Mouse (Mus musculus) forebrain, postnatal 0 days (tissue): ENCODE measurements at regions not wholly inside any gene's neighbourhood (a gene's known extent, or its start where the extent isn't known, plus 50 kb on each side); places are given as distances from the start of the nearest gene placed in this dataset.
A peak's percentile ranks its signal among the peaks of the same experiment; 100 is the strongest.

Experiments
- ATAC-seq: fragments of 200-750 bp; cut with Nextera tagmentation; 2 replicates; pipeline ENCODE4 v1.8.0; 2017; ENCODE audit warnings: mild to moderate bottlenecking, moderate library complexity
- DNase-seq: peaks from one replicate; pipeline ENCODE4 v3.0.0-alpha.2; 2015
- H3K27ac ChIP-seq: fragments of 300-500 bp; sonication (generic); 2 replicates; pipeline ENCODE4 v1.5.1; 2014; ENCODE audit warnings: low read depth, mild to moderate bottlenecking, antibody characterized with exemption, low read length, moderate library complexity, mixed read lengths
- H3K27me3 ChIP-seq: fragments of 300-500 bp; sonication (generic); 2 replicates; pipeline ENCODE4 v1.6.1; 2014; ENCODE audit warnings: mild to moderate bottlenecking, low read length, mixed read lengths; ENCODE audit not compliant: insufficient read depth
- H3K36me3 ChIP-seq: fragments of 300-500 bp; sonication (generic); 2 replicates; pipeline ENCODE4 v1.6.1; 2014; ENCODE audit warnings: mild to moderate bottlenecking, moderate library complexity; ENCODE audit not compliant: insufficient read depth
- H3K4me1 ChIP-seq: fragments of 300-500 bp; sonication (generic); 2 replicates; pipeline ENCODE4 v1.6.1; 2014; ENCODE audit warnings: antibody characterized with exemption; ENCODE audit not compliant: insufficient read depth
- H3K4me2 ChIP-seq: fragments of 300-500 bp; sonication (generic); 2 replicates; pipeline ENCODE4 v1.6.1; 2014; ENCODE audit warnings: low read depth, mild to moderate bottlenecking, moderate library complexity
- H3K4me3 ChIP-seq: fragments of 300-500 bp; sonication (generic); 2 replicates; pipeline ENCODE4 v1.5.1; 2014; ENCODE audit warnings: low read depth, low read length, mixed read lengths
- H3K9ac ChIP-seq: fragments of 300-500 bp; sonication (generic); 2 replicates; pipeline ENCODE4 v1.6.1; 2014; ENCODE audit warnings: mild to moderate bottlenecking
- H3K9me3 ChIP-seq: fragments of 300-500 bp; sonication (generic); 2 replicates; pipeline ENCODE4 v1.6.1; 2016; ENCODE audit warnings: low read length
- CTCF ChIP-seq: sonication (generic); IDR thresholded peaks from 2 replicates; pipeline ENCODE4 v1.5.1; 2016; ENCODE audit warnings: antibody characterized with exemption, control low read depth, low read depth
- WGBS: fragments of 180-500 bp; shearing (Covaris S2); extraction: QIAGEN DNeasy Blood & Tissue Kit; methylation state at CpG from one replicate; pipeline ENCODE4 v1.1.7; 2014; 5-methylcytosine and 5-hydroxymethylcytosine counted together

DNA sequence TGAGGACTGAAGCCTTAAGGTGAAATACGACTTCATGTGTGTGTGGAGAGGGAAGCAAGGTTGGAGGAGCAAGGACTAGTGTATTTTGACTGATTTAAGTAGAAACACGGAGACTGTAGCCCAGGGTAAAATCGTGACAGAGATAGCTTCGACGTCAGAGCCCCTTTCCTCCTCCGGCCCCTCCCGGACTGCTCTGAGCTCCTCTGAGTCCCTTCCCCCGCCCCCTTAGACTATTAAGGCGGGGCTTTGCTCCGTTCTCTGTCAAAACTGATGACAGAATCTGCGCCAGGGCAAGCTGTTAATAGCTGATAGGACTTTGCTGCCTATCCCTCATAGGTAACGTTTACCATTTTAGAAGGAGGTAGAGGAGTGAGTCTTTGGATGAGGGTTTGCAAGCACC lies 62.0 kb upstream of the Frmpd3 start:
- H3K4me1 ChIP-seq = no peaks in the 10 kb centered on the region
- H3K4me3 ChIP-seq = no peak overlapping the region; the same call in 1 of the 2 replicates
- H3K27me3 ChIP-seq = no peaks in the 10 kb centered on the region
- peak overlapping the region; percentile 26 for H3K4me2 ChIP-seq
- 0 out of 2 replicates have a peak, but pooled peaks have one; percentile 23 for ATAC-seq
- no peaks in the 10 kb centered on the region for H3K9me3 ChIP-seq
- 33% methylated on average over 12 of the region's 12 CpGs for WGBS
- H3K36me3 ChIP-seq = no peaks in the 10 kb centered on the region
- no peak for TF ChIP-seq CTCF
- peak; percentile 21 for DNase-seq
- no peak overlapping the region for H3K27ac ChIP-seq
- no peak overlapping the region for H3K9ac ChIP-seq
